Mouse (Mus musculus) 416B (cell line): Measurements from ENCODE around the gene Gzmg.
"Not testable (repeated sequence)": the region's sequence is repeated elsewhere in the genome, so short reads cannot be mapped to it uniquely, and the experiment has no call there.

Experiments
- DNase-seq: peaks from one replicate; pipeline ENCODE4 v3.0.0; 2011; ENCODE audit warnings: low read depth

Gzmg gene

GRCm38 (mm10) chr14:56159479-56159878 is at the start of gene Gzmg:
TSS of gene Gzmg (minus strand) at chr14:56159579.
- not testable (repeated sequence) for DNase-seq

- DNase-seq: no peak
These were observed 46.2 kb upstream of the Gzmg start for GRCm38 (mm10) chr14:56205613-56206012.

GRCm38 (mm10) chr14:56205021-56205420 is 45.6 kb upstream of the Gzmg start:
- peak; percentile 66 for DNase-seq

GRCm38 (mm10) chr14:56203975-56204374 is 44.6 kb upstream of the Gzmg start:
- peak; percentile 78 for DNase-seq

DNA sequence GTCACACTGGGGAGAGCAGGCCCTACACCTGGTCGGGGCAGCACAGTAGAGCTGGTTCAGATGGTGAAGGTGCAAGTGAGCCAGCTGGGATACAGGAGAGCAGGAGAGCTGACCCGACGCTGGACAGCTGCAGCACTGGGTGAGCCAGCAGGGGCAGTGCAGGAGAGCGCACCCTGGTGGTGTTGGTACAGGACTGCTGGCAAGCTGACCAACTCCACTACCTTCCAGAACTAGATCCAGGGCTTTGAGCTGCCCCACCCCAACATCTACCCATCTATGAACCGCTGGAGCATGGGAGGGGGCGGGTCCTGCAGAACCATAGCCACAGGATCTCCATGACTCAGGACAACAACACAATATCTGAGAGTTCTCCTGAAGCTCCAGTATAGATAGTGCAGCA is 27.6 kb upstream of the Gzmg start:
- DNase-seq: peak; percentile 66

DNA sequence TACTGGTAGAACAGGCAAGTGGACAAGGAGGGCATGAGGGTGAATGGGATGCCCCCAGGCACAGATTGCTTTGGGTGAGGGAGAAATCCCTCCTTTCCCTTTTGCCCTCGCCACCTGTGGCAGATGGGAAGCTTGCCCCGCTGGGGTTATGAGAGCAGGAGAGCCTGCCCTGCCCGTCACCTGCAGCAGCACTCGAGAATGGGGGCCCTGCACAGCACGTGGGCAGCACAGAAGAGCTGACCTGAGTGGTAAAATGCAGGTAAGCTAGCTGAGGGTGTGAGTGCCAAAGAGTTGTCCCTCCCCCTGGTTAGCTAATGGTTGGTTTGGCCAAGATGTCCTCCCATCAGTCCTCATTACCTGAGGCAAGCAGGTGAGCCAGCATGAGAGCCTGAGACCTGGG is 27.1 kb upstream of the Gzmg start:
- DNase-seq: no peak

DNA sequence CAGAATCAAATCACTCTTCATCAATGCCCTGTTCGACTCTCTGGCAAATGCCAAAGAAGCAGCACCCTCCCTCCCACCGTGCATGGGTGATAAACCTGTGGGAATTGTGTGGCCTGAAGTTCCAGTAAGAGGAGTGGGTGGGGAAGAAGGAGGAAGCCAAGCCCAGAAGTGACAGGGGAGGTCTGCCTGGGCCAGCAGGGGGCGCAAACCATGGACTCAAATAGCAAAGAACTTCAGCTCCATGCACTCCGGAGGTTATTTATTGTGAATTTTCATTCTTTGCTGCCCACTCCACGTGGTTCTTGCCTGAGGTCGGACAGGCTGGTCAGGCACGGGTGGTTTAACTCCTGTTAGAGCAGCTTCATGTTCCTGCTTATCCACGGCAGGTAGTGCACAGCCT is 18.3 kb upstream of the Gzmg start:
- peak; percentile 62 for DNase-seq

DNA sequence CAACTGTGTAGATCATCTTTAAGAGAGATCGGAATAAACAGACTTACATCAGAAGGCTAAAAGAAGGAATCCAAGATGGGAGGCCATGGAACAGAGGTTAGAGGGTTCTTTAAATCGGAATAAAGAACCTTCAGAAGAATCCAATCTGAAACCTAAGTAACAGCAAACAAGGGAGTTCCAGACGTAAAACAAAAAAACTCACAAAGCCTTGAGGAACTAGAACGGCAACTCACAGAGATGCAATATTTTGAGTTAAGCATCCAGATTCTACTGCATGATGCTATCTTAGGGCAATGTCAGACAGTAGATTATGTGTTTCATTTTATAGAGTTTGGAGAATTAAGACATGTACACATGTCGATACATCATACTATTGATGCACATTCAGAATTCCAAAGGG is 15.1 kb upstream of the Gzmg start, which contains the start of gene Gzmn:
Gene Gzmn, minus strand, starts transcription at position 101 of the 400 bp plus-strand sequence.
- no peak for DNase-seq

DNA sequence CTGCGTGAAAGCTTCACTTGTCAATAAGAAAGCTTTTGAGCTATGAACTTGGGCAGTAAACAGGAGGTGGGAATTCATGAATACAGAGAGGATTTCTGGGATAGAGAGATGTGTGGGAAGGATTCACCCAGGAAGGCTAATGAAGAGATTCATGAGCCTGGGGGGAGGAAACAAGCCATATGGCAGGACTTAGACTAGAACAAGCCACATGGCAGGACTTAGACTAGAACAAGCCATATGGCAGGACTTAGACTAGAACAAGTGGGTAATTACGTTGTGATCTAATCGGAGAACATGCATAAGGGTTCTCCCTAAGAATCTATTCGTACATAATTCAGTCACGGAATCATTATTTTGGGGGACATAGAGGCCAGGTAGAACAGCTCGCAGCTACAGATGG is 14.0 kb upstream of the Gzmg start:
- DNase-seq: no peak

GRCm38 (mm10) chr14:56172744-56173143 is 13.4 kb upstream of the Gzmg start:
- DNase-seq: peak; percentile 22

GRCm38 (mm10) chr14:56168009-56168408 is 8.6 kb upstream of the Gzmg start:
- peak; percentile 18 for DNase-seq

DNA sequence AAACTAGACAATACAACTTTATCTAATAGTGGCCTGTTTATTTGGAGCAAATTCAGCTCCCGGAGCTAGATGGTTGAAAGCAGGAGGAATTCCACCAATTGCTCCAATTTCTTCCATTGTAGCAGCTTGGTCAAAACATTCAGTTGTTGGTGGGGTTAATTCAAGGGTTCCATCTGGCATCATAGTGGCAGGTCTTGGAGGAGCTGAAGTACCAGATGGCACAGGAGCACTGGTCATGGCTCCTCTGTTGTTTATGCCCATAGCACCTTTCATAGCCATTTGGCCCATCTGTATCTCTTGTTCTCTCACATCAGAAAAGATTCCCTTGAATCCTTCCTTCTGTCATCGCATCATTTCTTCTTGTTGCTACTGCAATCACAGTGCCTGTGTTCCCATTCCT is 2.7 kb upstream of the Gzmg start:
- no peak for DNase-seq

- peak; percentile 20 for DNase-seq
These were observed 4.0 kb downstream of the Gzmg start for GRCm38 (mm10) chr14:56155340-56155739.

- not testable (repeated sequence) for DNase-seq
These were observed 25.7 kb downstream of the Gzmg start for GRCm38 (mm10) chr14:56133675-56134074.

GRCm38 (mm10) chr14:56132508-56132907 is 26.9 kb downstream of the Gzmg start, which contains the start of gene Gzmd:
TSS of gene Gzmd (minus strand) at chr14:56132608.
- DNase-seq: peak; percentile 16

- peak; percentile 33 for DNase-seq
These were observed 31.0 kb downstream of the Gzmg start for GRCm38 (mm10) chr14:56128341-56128740.

- DNase-seq: no peak
These were observed 35.9 kb downstream of the Gzmg start for GRCm38 (mm10) chr14:56123516-56123915.

GRCm38 (mm10) chr14:56120525-56120924 is 38.9 kb downstream of the Gzmg start, which contains the start of gene Gzme:
TSS of gene Gzme (minus strand) at chr14:56120625.
- DNase-seq: peak; percentile 41

- not testable (repeated sequence) for DNase-seq
These were observed 43.7 kb downstream of the Gzmg start for GRCm38 (mm10) chr14:56115531-56116310.
